Mouse (Mus musculus) intestine, embryonic 15.5 days (tissue): ENCODE data around the gene Krt90. TPM values are rescaled to one million over a fixed set of nuclear protein-coding genes. Genes with fewer than 3 reads are reported as not detected.

Experiments
- ATAC-seq: fragments of 200-750 bp; cut with Nextera tagmentation; 2 replicates; pipeline ENCODE4 v1.8.0; 2017; ENCODE audit warnings: moderate TSS enrichment, moderate library complexity
- H3K27ac ChIP-seq: fragments of 300-500 bp; sonication (generic); 2 replicates; pipeline ENCODE4 v1.5.1; 2015; ENCODE audit warnings: mild to moderate bottlenecking, inconsistent platforms
- H3K27me3 ChIP-seq: fragments of 300-500 bp; sonication (generic); replicated peaks from 2 replicates; pipeline ENCODE4 v1.6.1; 2015; ENCODE audit warnings: inconsistent platforms
- H3K36me3 ChIP-seq: fragments of 300-500 bp; sonication (generic); 2 replicates; pipeline ENCODE4 v1.6.1; 2015; ENCODE audit warnings: inconsistent platforms
- H3K4me1 ChIP-seq: fragments of 300-500 bp; sonication (generic); replicated peaks from 2 replicates; pipeline ENCODE4 v1.6.1; 2015; ENCODE audit warnings: inconsistent platforms
- H3K4me2 ChIP-seq: fragments of 300-500 bp; sonication (generic); replicated peaks from 2 replicates; pipeline ENCODE4 v1.6.1; 2015; ENCODE audit warnings: mild to moderate bottlenecking, inconsistent platforms
- H3K4me3 ChIP-seq: fragments of 300-500 bp; sonication (generic); replicated peaks from 2 replicates; pipeline ENCODE4 v1.5.1; 2015; ENCODE audit warnings: inconsistent platforms
- H3K9ac ChIP-seq: fragments of 300-500 bp; sonication (generic); 2 replicates; pipeline ENCODE4 v1.6.1; 2015; ENCODE audit warnings: inconsistent platforms
- H3K9me3 ChIP-seq: fragments of 300-500 bp; sonication (generic); 2 replicates; pipeline ENCODE4 v1.6.1; 2016; ENCODE audit warnings: inconsistent platforms
- WGBS: fragments of 180-500 bp; shearing (Covaris S2); methylation state at CpG from one replicate; pipeline ENCODE4 v1.1.7; 2015; 5-methylcytosine and 5-hydroxymethylcytosine counted together
- polyA plus RNA-seq: library from polyadenylated mRNA; unstranded; fragments of >200 nt; fragmentation: Nextera tagmentation; extraction: Ambion mirVana; gene quantifications from 2 replicates; pipeline ENCODE4 v1.2.1, GENCODE M21; 2015

Krt90 gene
- polyA plus RNA-seq: 0.09 and 0.16 TPM in 2 replicates

- no peaks in the 10 kb centered on the region; the same call in 1 of the 2 replicates for H3K27me3 ChIP-seq
These were observed at the start of gene Krt90 for GRCm38 (mm10) chr15:101562850-101563249. Krt90 (minus strand) TSS chr15:101562950.

GRCm38 (mm10) chr15:101599123-101599522 lies 36.4 kb upstream of the Krt90 start:
- Histone ChIP-seq H3K9me3 (no peaks in the 10 kb centered on the region), H3K9ac (no peak overlapping the region), H3K36me3 (no peaks in the 10 kb centered on the region), H3K27me3 (no peaks in the 10 kb centered on the region), H3K4me1 (no peaks in the 10 kb centered on the region; the same call in 1 of the 2 replicates), H3K4me2 (no peak overlapping the region), H3K27ac (no peak overlapping the region), H3K4me3 (no peak overlapping the region)
- ATAC-seq: no peak
- 30% methylated on average over 6 of the region's 6 CpGs for WGBS

More at GRCm38 (mm10) chr15:101562850-101563249, at the start of gene Krt90:
- Histone ChIP-seq H3K36me3 (no peaks in the 10 kb centered on the region), H3K27ac (no peak within 1 kb of the TSS), H3K9me3 (no peaks in the 10 kb centered on the region), H3K4me3 (no peak within 1 kb of the TSS), H3K9ac (no peak within 1 kb of the TSS), H3K4me1 (0 out of 2 replicates have a peak, but pooled peaks cover 2% of the 10 kb centered on the region), H3K4me2 (no peak within 1 kb of the TSS)
- 77% methylated on average over 5 of the region's 5 CpGs for WGBS
- no peak for ATAC-seq

- no peak overlapping the region for H3K9ac ChIP-seq
- no peak overlapping the region for H3K4me2 ChIP-seq
- H3K4me3 ChIP-seq: no peak overlapping the region
- H3K9me3 ChIP-seq: no peaks in the 10 kb centered on the region
- WGBS: 80% methylated on average over 10 of the region's 10 CpGs
- no peaks in the 10 kb centered on the region for H3K36me3 ChIP-seq
- no peaks in the 10 kb centered on the region for H3K27me3 ChIP-seq
- no peak overlapping the region for H3K27ac ChIP-seq
- no peak for ATAC-seq
- H3K4me1 ChIP-seq: no peaks in the 10 kb centered on the region
These were observed 25.5 kb upstream of the Krt90 start for GRCm38 (mm10) chr15:101588216-101588615.

GRCm38 (mm10) chr15:101584456-101584855 lies 21.7 kb upstream of the Krt90 start:
- Histone ChIP-seq H3K4me2 (no peak overlapping the region), H3K27ac (no peak overlapping the region), H3K4me1 (no peaks in the 10 kb centered on the region), H3K9me3 (no peaks in the 10 kb centered on the region), H3K27me3 (no peaks in the 10 kb centered on the region), H3K36me3 (no peaks in the 10 kb centered on the region), H3K4me3 (no peak overlapping the region), H3K9ac (no peak overlapping the region)
- 35% methylated on average over 2 of the region's 2 CpGs for WGBS
- ATAC-seq: no peak

- Histone ChIP-seq H3K9ac (no peak overlapping the region), H3K36me3 (no peaks in the 10 kb centered on the region), H3K4me2 (no peak overlapping the region), H3K4me1 (no peaks in the 10 kb centered on the region), H3K4me3 (no peak overlapping the region), H3K9me3 (no peaks in the 10 kb centered on the region), H3K27me3 (no peaks in the 10 kb centered on the region), H3K27ac (no peak overlapping the region)
- no peak for ATAC-seq
- WGBS: 78% methylated on average over 8 of the region's 8 CpGs
These were observed 20.6 kb upstream of the Krt90 start for GRCm38 (mm10) chr15:101583211-101583965.

- Histone ChIP-seq H3K9ac (no peak overlapping the region), H3K27me3 (no peaks in the 10 kb centered on the region), H3K27ac (no peak overlapping the region), H3K4me1 (no peaks in the 10 kb centered on the region), H3K36me3 (no peaks in the 10 kb centered on the region), H3K4me3 (no peak overlapping the region), H3K9me3 (no peaks in the 10 kb centered on the region), H3K4me2 (no peak overlapping the region)
- WGBS: 68% methylated on average over 3 of the region's 3 CpGs
- ATAC-seq: no peak
These were observed 19.0 kb upstream of the Krt90 start for GRCm38 (mm10) chr15:101581701-101582100.

- H3K4me2 ChIP-seq: no peak overlapping the region
- ATAC-seq: no peak
- WGBS: 80% methylated on average over 5 of the region's 5 CpGs
- no peaks in the 10 kb centered on the region for H3K9me3 ChIP-seq
- H3K4me3 ChIP-seq: no peak overlapping the region
- H3K36me3 ChIP-seq: no peaks in the 10 kb centered on the region
- H3K9ac ChIP-seq: no peak overlapping the region
- H3K27me3 ChIP-seq: no peaks in the 10 kb centered on the region
- H3K27ac ChIP-seq: no peak overlapping the region
- no peaks in the 10 kb centered on the region for H3K4me1 ChIP-seq
These were observed 12.8 kb upstream of the Krt90 start for GRCm38 (mm10) chr15:101575506-101575905.

GRCm38 (mm10) chr15:101573796-101574345 lies 11.1 kb upstream of the Krt90 start, which contains the start of gene Krt75:
Krt75 (minus strand) TSS chr15:101573904.
- H3K9me3 ChIP-seq: no peaks in the 10 kb centered on the region
- H3K9ac ChIP-seq: no peak within 1 kb of the TSS
- no peak within 1 kb of the TSS for H3K27ac ChIP-seq
- H3K36me3 ChIP-seq: no peaks in the 10 kb centered on the region
- no peak within 1 kb of the TSS for H3K4me3 ChIP-seq
- no peaks in the 10 kb centered on the region for H3K4me1 ChIP-seq
- H3K4me2 ChIP-seq: no peak within 1 kb of the TSS
- H3K27me3 ChIP-seq: no peaks in the 10 kb centered on the region
- WGBS: 57% methylated on average over 15 of the region's 15 CpGs
- no peak for ATAC-seq

- no peaks in the 10 kb centered on the region for H3K36me3 ChIP-seq
- H3K9me3 ChIP-seq: no peaks in the 10 kb centered on the region
- H3K27ac ChIP-seq: no peak overlapping the region
- H3K27me3 ChIP-seq: no peaks in the 10 kb centered on the region; the same call in 1 of the 2 replicates
- H3K4me1 ChIP-seq: no peaks in the 10 kb centered on the region
- H3K4me3 ChIP-seq: no peak overlapping the region
- ATAC-seq: no peak
- H3K4me2 ChIP-seq: no peak overlapping the region
- H3K9ac ChIP-seq: no peak overlapping the region
- 49% methylated on average over 7 of the region's 7 CpGs for WGBS
These were observed 5.0 kb upstream of the Krt90 start for GRCm38 (mm10) chr15:101567780-101568179.

GRCm38 (mm10) chr15:101558034-101558646 lies 4.6 kb downstream of the Krt90 start:
- WGBS: 10% methylated on average over 7 of the region's 7 CpGs
- Histone ChIP-seq H3K4me3 (no peak overlapping the region), H3K4me1 (peaks cover 5% of the 10 kb centered on the region), H3K27me3 (no peaks in the 10 kb centered on the region), H3K9me3 (no peaks in the 10 kb centered on the region), H3K9ac (no peak overlapping the region), H3K4me2 (no peak overlapping the region), H3K27ac (no peak overlapping the region), H3K36me3 (no peaks in the 10 kb centered on the region)
- ATAC-seq: no peak

GRCm38 (mm10) chr15:101553169-101553568 lies 9.6 kb downstream of the Krt90 start:
- peak; percentile 74 for ATAC-seq
- Histone ChIP-seq H3K4me2 (peak overlapping the region; percentile 49), H3K27ac (no peak overlapping the region), H3K9ac (no peak overlapping the region), H3K9me3 (no peaks in the 10 kb centered on the region), H3K4me1 (peaks cover 13% of the 10 kb centered on the region), H3K36me3 (no peaks in the 10 kb centered on the region), H3K4me3 (no peak overlapping the region), H3K27me3 (peaks cover 8% of the 10 kb centered on the region; the same call in 1 of the 2 replicates)
- WGBS: 0% methylated on average over 11 of the region's 11 CpGs

- peaks cover 8% of the 10 kb centered on the region; the same call in 1 of the 2 replicates for H3K27me3 ChIP-seq
- H3K27ac ChIP-seq: no peak overlapping the region
- H3K9me3 ChIP-seq: no peaks in the 10 kb centered on the region
- no peak overlapping the region for H3K4me3 ChIP-seq
- no peak for ATAC-seq
- no peaks in the 10 kb centered on the region for H3K36me3 ChIP-seq
- WGBS: 79% methylated on average over 8 of the region's 8 CpGs
- H3K4me1 ChIP-seq: peaks cover 12% of the 10 kb centered on the region
- no peak overlapping the region for H3K9ac ChIP-seq
- no peak overlapping the region for H3K4me2 ChIP-seq
These were observed 10.6 kb downstream of the Krt90 start for GRCm38 (mm10) chr15:101552188-101552587.
